Comparison of ENCODE assay signal across 9 mouse cellular contexts in the genomic region with DNA sequence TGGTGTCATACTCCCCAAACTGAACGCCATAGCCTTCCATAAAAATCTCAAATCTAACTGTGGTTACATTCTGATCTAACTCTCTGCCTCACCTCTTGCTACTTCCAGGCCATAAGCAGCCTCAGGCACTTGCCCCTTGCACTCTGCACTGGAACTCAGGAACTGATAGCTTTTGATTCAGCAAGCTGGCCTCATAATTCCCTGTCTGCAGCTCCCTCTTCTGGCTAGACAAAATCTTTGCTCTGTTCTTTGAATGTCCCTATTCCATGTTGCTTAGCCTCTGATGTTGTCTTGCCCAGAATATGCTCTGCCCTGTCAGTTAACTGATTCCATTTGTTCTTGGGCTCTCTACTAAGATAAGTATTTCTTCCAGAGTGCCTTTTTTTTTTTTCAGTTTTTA. TPM values are rescaled to one million over a fixed set of nuclear protein-coding genes. Genes with fewer than 3 reads are reported as not detected.
DNase-seq lines count a peak whose midpoint lies in the region; ATAC-seq lines count a peak whose summit lies in the region.
"Had no signal": no experiment of that assay in that cellular context is flagged by ENCODE, and none has a peak within 500 bp of the region (broad histone marks: within the 10 kb centered on the region; RNA-seq: fewer than 3 reads in every experiment).

No protein-coding gene starts in this region.

- no peaks in the 10 kb centered on the region for H3K36me3 ChIP-seq in forebrain, embryonic 14.5 days (ENCODE audit: control insufficient read depth, insufficient read depth, low read length)
- no peaks in the 10 kb centered on the region for H3K36me3 ChIP-seq in midbrain, embryonic 13.5 days

- 46% methylated on average over 1 of the region's 1 CpGs for WGBS in forebrain, embryonic 14.5 days
- 48% methylated on average over 1 of the region's 1 CpGs for WGBS in midbrain, embryonic 13.5 days

- no peaks in the 10 kb centered on the region for H3K27me3 ChIP-seq in forebrain, embryonic 14.5 days (replicated peaks; ENCODE audit: control insufficient read depth, insufficient read depth, low read length)
- H3K27me3 ChIP-seq in midbrain, embryonic 13.5 days, result no peaks in the 10 kb centered on the region
- H3K27me3 ChIP-seq: megakaryocyte, embryonic 14.5 days had no signal

- H3K4me1 ChIP-seq in forebrain, embryonic 14.5 days (ENCODE audit: control insufficient read depth, insufficient read depth, low read length), result no peaks in the 10 kb centered on the region
- H3K4me1 ChIP-seq in midbrain, embryonic 13.5 days (replicated peaks), result no peaks in the 10 kb centered on the region

- no peak overlapping the region for H3K27ac ChIP-seq in forebrain, embryonic 14.5 days (ENCODE audit: low read depth, low read length)
- no peak overlapping the region for H3K27ac ChIP-seq in midbrain, embryonic 13.5 days

- H3K9me3 ChIP-seq in forebrain, embryonic 14.5 days (replicated peaks; ENCODE audit: control insufficient read depth, low read length), result no peaks in the 10 kb centered on the region
- no peaks in the 10 kb centered on the region for H3K9me3 ChIP-seq in midbrain, embryonic 13.5 days
- H3K9me3 ChIP-seq: megakaryocyte, embryonic 14.5 days had no signal

- DNase-seq in adrenal gland, postnatal 14 days, result peak; percentile 64
- DNase-seq in adrenal gland, postnatal 25 days, result no peak
- peak; percentile 26 to 48 for DNase-seq in right cerebral cortex, adult 2 months (ENCODE audit: low spot score in 2 of 2)
- no peak for DNase-seq in right cerebral cortex, postnatal 4 days
- peak; percentile 68 for DNase-seq in forebrain, embryonic 14.5 days (ENCODE audit: low spot score)
- peak; percentile 63 for DNase-seq in kidney, postnatal 10 days
- DNase-seq in urinary bladder, postnatal 10 days (ENCODE audit: low spot score), result no peak

- no peak overlapping the region for H3K4me2 ChIP-seq in forebrain, embryonic 14.5 days (ENCODE audit: low read length)
- H3K4me2 ChIP-seq in midbrain, embryonic 13.5 days (replicated peaks), result no peak overlapping the region

- H3K9ac ChIP-seq in forebrain, embryonic 14.5 days (ENCODE audit: low read length), result no peak overlapping the region
- H3K9ac ChIP-seq in midbrain, embryonic 13.5 days (replicated peaks), result no peak overlapping the region

- H3K4me3 ChIP-seq in forebrain, embryonic 14.5 days (ENCODE audit: low read depth, low read length), result no peak overlapping the region
- H3K4me3 ChIP-seq in midbrain, embryonic 13.5 days (replicated peaks), result no peak overlapping the region
- H3K4me3 ChIP-seq: megakaryocyte, embryonic 14.5 days had no signal

- peak; percentile 50 for ATAC-seq in forebrain, embryonic 14.5 days
- peak; percentile 63 for ATAC-seq in midbrain, embryonic 13.5 days

RNA-seq across cellular contexts. Expression of gene Birc3, which starts 17.6 kb away (rescaled TPM):
- total RNA-seq in adrenal gland, postnatal 14 days (2021), result 19.0 and 27.8 TPM in 2 replicates
- 36.9 and 44.4 TPM in 2 replicates for total RNA-seq in adrenal gland, postnatal 25 days (2021)
- polyA plus RNA-seq in forebrain, embryonic 14.5 days (2014; fragmentation: Nextera tagmentation; extraction: Ambion mirVana), result 1.3 and 1.9 TPM in 2 replicates
- polyA plus RNA-seq in midbrain, embryonic 13.5 days (2015; fragmentation: Nextera tagmentation; extraction: Ambion mirVana), result 1.4 and 1.5 TPM in 2 replicates

RNA-seq across cellular contexts. Expression of gene Birc2, which starts 18.5 kb away (rescaled TPM):
- total RNA-seq in adrenal gland, postnatal 14 days (2021), result 40.6 and 46.6 TPM in 2 replicates
- total RNA-seq in adrenal gland, postnatal 25 days (2021), result 59.7 and 72.9 TPM in 2 replicates
- polyA plus RNA-seq in forebrain, embryonic 14.5 days (2014; fragmentation: Nextera tagmentation; extraction: Ambion mirVana), result 52.8 and 58.5 TPM in 2 replicates
- 49.1 and 50.7 TPM in 2 replicates for polyA plus RNA-seq in midbrain, embryonic 13.5 days (2015; fragmentation: Nextera tagmentation; extraction: Ambion mirVana)

Comparison
In these comparisons a context has a peak if more than half of its experiments do, and no peak if none do; other contexts are left out.
1. DNase-seq: peak in adrenal gland, postnatal 14 days (single experiment), right cerebral cortex, adult 2 months (2 of 2), forebrain, embryonic 14.5 days (single experiment) and kidney, postnatal 10 days (single experiment); none in adrenal gland, postnatal 25 days (single experiment), right cerebral cortex, postnatal 4 days (single experiment) and urinary bladder, postnatal 10 days (single experiment).